Mouse (Mus musculus): Measurements from ENCODE around the gene Pxt1. TPM values are rescaled to one million over a fixed set of nuclear protein-coding genes. Genes with fewer than 3 reads are reported as not detected.
A peak's percentile ranks its signal among the peaks of the same experiment; 100 is the strongest.

Gene Pxt1
- total RNA-seq, 2 experiments from 2014 or later = not detected

DNA sequence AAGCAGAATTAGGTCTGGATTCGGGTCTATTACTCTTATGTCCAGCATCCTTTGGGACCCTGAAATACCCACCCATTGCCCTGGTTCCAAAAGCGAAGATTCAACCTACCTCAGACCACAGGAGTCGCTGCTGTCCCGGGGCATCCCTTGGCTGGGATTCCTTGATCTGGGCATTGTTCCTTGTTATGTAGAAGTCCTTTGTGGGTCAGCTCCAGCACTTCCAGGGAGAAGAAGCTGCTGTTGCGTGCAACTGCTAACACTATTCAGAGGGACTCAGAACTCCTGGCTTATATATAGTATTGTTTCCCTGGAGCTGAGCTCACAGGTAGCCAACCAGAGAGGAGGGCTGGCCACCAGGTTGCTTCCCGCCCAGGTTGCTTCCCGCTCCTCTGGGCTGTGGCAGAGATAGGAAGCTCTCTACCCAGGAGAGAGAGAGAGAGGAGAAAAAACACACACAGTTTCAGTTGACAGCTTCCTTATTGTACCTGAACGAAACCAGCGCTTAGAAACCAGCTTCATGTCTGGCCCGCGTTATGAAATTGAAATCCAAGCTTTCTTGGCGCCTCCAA lies 28.5 kb downstream of the Pxt1 start, which contains the start of gene 4930539E08Rik:
Gene 4930539E08Rik (minus strand): TSS at position 265 of the 569 bp plus-strand sequence.
- DNase-seq (ENCODE audit: low spot score in 2 of 2) = no peak

DNA sequence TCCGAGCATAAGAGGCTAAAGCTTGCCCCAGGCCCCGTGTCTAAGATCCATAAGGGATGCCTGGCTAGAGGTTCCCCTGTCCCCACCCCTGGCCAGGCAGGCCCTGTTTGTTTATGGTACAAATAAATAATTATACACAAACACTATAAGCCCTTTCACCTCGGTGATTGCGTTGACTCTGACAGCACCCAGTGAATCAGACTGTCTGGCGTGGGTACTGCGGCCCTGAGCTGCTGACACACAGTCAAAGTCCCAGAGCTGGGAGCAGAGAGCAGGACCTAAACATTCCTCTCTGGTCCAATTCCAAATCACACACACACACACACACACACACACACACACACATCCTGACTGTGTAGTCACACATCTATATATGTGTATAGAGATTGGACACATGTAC lies 29.7 kb downstream of the Pxt1 start:
- no peak for DNase-seq (ENCODE audit: low spot score in 2 of 2)

DNA sequence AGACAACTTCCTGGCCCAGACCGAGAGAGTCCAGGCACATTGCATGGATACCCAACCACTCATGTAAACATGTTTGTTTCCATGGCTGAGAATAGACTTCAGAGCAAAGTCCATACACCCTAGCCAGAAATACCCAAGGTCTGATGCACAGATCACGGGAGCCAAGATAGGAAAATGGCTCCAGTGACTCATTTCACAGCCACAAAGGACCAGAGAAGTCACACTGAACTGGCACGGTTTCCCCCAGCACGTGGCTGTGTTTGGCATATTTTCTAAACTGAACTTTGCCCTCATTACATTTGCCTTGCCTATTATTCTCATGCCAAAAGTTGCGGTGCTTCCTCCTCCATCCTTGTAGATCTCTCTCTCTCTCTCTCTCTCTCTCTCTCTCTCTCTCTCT lies 30.4 kb downstream of the Pxt1 start:
- no peak for DNase-seq (ENCODE audit: low spot score in 2 of 2)

DNA sequence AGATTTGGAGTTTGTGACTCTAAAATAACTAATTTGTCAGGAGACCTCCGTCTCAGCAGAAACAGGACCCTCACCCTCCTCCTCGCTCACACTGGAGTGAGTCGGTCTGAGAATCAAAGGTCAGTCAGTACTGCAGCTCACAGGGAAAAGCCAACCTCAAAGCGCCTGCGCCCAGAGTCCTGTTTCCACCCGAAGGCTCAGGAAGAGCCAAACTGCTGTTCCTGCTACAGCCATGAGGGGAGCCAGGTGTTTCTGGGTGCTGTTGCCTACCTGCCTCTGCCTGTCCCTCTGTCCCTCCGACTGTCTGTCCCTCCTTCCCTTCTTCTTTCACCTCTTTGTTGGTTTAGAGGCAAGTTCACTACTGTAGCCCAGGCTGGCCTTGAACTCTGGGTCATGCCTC lies 33.5 kb downstream of the Pxt1 start:
- no peak for DNase-seq (ENCODE audit: low spot score in 2 of 2)

DNA sequence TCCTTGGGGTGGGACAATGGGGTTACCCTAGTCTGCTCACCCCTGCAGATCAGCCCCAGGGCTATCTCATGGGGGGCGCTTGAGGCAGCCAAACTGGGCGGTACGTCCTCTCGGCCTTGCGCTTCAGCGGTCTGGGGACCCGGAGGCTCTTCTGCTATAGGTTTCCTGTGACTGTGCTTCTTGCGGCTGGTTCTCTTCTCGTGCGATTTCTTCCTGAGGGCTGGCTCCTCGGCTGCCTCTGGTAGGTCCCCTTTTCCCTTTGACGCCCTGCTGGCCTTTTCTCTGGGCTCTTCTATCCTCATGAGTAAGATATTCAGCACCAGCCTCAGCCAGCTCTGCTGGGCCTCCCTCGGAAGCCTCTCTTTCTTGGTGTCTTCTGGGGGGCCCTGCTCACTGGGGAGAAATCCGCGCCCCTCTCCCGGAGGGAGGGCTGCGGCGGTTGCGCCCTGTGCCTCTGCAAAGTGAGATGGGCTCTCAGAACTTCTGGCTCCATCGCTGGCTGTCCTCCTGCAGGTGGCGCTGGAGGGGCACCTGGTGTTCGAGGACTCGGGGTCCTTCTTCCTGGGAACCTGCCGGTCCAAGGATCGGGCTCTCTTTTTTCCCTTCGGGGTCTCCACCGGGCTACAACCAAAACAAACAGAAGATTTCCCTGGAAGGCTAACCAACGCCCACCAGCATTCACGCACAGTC lies 34.2 kb downstream of the Pxt1 start:
- DNase-seq (ENCODE audit: low spot score in 2 of 2) = peak; percentile 36 to 47

DNA sequence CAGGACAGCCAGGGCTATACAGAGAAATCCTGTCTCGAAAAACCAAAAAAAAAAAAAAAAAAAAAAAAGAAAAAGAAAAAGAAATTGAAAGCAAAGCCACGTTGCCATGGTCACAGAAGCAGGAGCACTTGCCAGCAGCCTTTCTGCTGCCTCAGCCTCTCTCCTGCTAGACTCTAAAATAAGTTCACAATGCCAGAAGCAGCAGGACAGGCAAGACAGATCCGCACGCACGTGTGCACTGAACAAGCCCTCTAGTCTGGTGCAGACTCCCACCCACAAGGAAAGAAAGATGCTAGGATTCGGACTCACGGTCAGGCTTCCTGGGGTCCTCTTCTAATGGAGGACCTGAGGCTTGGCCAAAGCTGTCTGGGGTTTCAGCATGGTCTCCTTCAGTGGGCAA lies 35.7 kb downstream of the Pxt1 start:
- DNase-seq (ENCODE audit: low spot score in 2 of 2) = peak; percentile 24 to 61

DNA sequence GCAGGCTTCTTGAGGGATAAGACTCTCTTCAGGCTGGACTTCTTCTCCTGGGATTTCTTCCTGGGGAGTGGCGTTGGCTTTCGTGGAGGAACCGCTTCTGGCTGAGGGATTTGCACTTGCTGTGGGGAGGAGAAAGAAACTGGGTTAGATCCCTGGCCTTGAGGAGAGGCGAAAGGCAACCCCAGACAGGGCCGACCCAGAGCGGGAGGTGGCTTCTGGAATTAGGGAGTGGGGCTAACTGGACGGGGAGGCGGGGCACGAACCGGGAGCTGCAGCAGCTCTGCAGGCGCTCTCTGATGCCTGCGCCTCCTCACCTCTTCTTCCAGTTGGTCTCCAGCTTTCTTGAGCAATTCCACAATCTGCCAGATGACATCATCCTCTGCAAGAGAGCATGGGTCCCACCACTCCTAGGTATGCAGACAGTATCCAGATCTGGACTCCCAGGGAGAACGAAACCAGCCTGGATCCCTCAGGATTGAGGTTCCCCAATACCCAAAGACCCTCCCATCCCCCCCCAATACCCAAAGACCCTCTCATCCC lies 38.2 kb downstream of the Pxt1 start:
- no peak for DNase-seq (ENCODE audit: low spot score in 2 of 2)

DNA sequence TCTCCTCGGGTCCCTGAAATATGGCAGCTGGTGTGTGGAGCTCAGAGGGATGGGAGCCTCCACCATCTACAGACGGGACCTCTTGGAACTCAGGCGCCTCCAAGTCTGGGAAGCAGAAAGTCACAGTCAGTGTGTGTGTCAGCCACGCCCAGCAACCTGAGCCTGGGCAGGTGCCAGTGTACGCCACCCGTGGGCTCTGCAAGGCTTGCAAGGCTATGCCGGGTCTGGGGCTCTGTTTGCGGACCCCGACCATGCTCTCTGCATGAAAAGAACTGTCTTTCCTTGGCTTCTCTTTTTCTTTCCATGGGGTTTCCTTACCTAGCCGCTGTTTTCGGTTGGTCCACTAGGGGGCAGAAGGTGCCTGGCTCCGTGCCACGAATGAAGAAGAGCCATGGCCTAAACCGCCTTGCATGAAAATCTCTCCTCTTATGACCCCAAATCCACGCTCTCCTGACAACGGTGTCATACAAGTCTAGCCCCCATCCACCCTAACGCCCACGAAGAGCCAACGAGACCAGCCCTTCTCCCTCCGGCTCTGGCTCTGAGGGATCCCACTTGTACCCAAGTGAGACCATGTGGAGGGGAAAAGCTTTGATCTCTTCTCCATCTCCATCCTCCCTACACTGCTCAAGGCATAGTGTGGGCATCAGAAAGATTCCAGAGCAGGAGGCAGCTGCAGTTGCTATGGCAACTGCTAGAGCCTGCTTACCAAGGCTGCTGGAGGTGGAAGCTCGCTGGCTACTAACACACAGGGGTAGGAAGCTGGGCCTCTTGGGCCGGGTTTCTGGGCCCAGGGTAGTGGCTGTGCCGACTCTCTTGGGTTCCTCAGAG lies 38.9 kb downstream of the Pxt1 start:
- peak; percentile 67 to 72 for DNase-seq (ENCODE audit: low spot score in 2 of 2)

DNA sequence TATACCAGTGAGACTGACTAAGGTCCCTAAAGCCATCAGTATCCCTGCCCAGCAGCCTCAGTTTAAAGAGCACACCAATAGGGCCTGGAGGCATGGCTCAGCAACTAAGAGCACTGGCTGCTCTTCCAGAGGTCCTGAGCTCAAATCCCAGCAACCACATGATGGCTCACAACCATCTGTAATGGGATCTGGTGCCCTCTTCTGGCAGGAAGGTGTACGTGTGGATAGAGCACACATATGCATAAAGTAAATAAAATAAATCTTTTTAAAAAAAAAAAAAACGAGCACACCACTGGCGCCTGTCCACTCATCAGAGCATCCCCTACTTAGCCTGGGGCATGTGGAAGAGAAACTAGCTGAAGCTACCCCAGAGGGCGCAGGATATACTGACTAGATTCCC lies 42.1 kb downstream of the Pxt1 start:
- no peak for DNase-seq (ENCODE audit: low spot score in 2 of 2)

DNA sequence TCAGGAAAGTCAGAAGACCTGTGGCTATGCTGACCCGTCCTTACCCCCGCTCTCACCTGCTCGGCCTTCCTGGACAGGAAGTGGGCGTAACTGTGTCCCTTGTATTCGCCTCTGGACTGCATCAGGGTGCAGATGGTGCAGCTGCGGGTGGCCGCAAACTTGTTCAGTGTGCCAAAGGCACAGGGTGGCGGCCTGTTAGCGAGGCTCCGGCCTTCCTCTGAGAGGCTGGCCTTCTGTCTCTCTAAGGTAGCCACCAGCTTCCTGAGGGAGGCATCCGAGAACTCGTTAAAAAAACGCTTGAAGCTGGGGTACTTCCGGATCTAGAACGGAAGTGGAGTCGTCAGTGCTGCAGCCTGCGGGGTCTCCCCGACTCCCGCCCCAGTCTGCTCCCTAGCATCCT lies 44.2 kb downstream of the Pxt1 start:
- no peak for DNase-seq (ENCODE audit: low spot score in 2 of 2)

DNA sequence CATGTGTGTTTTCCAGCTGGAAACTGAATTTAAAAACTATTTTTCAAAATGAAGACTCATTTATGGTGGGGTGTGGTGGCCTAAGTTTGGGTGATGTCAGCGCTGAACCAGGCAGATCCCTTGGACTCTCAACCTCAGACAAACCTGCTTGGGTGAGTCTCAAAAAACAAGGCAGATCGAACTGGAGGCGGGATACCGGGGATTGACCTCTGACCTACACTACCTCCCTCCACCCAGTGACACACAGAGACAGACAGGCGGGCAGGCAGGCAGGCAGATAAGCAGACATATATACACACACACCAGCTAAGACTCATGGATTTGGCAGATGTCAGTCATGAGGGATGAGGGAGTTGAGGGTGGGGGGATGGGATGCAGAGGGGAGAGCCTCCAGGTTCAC lies 45.4 kb downstream of the Pxt1 start:
- no peak for DNase-seq (ENCODE audit: low spot score in 2 of 2)

DNA sequence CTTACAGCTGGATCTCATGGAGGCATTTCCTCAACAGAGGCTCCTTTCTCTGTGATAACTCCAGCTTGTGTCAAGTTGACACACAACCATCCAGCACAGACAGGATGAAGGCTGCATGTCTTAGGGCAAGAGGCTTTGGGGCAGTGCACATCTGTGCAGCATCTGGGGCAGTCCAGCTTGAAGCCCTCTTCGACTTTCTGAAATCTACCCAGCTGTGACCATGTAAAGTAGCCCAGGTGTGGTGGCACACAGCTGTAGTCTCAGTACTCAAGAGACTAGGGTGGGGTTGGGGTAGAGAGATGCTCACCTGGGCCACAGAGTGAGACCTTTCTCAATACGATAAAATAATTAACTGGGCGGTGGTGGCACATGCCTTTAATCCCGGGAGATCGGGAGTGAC lies 45.8 kb downstream of the Pxt1 start:
- no peak for DNase-seq (ENCODE audit: low spot score in 2 of 2)

DNA sequence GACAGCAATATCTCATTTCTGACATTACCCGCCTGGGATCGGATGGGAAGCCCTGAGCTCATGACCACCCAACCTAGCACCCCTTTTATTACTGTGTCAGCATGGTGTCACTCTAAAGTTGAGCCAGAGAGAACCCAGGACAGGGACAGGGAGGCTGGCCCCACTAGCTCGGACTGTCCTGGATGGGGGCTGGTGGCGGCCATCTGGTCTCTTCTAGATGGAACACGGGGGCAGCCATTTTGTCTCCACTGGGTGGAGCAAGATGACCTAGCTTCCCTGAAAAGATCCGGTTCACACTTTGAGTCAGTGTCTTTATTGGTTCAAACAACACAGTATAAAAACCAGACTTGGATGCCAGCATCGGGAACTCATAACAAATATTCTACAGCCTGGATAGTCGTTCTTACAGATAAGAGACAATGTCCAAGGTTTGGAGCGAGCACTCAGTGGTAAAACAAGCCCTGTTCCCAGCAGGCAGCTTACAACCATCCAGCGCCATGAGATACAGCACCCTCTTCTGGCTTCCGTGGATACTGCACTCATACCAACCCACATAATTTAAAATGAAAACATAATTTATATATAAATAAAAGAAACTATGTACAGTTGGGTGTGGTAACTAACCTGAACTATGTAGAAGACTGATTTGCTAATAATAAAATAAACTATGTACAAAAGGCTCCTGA lies 47.4 kb downstream of the Pxt1 start:
- no peak for DNase-seq (ENCODE audit: low spot score in 2 of 2)

DNA sequence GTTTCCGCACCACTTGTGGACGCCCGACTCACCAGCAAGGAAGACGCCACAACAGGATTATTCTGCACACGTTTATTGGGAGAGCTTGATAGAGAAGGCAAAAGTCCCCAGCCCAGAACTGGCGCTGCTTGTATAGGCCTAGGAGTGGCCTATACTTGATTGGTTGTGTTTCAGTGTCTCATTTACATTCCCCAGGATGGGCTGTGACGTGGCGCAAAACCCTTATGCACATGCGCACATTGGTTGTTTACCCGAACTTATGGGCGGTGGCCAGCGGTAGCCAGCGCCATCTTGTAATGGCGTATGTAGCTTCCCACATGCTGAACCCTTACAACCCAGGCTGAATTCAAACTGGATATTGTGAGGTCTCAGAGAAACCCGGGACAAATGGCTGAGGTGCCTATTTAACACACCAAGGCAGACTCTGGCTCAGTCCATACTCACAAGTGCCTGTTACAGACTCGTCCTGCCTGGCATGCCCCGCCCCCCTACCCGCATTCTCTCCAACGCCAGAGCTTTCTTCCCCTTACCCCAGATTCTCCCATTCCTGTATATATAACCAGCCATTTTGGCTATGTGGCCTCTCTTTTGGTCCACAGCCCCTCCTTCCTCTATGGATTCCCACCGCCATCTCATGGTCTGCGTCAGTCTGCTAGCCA lies 48.3 kb downstream of the Pxt1 start:
- no peak for DNase-seq (ENCODE audit: low spot score in 2 of 2)

DNA sequence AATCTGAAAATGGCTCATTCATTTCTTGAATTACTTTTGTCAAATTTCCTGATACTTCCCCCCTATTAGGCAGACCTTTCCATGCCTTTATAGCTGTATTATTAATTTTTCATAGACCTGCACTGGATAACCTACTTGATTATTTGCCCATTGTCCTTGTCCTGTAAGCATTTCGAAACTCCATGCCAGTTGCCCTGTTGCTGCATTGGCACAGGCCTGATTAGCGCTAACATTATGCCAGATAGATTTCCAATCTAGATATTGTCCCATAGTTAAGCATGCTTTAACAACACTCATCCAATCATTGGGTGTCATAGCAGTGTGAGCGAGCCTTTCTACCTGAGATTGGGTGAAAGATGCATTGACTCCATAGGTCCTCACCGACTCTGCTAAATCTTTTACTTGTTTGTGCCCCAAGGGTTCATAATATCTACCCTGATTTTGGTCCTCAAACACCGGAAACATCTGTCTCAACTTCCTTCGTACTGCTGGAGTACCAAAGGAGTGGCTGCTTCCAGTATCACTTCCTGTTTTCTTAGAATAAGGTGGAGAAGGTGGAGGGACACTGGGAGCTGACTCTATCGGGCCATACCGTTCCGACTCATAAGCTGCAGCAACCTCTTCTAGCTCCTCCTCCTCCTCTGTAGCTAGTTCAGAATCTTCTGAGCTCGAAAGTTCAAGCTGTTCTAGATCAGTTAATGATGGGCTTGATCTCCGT lies 49.4 kb downstream of the Pxt1 start:
- no peak for DNase-seq (ENCODE audit: low spot score in 2 of 2)

DNA sequence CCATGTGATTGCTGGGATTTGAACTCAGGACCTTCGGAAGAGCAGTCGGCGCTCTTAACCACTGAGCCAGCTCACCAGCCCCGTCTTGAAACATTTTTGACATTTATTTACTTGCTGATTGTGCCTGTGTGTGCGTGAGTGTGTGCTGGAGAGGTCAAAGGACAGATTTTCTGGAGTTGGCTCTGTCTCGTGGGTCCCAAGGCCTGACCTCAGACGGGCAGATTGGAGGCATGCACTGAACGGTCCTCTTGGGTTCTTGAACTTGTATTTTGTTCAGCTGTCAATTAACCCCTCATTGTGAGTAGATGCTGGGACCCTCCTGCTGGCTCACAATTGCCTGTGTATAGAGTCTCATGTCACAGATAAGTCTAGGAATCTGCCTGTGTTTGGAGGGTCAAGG lies 57.4 kb downstream of the Pxt1 start:
- no peak for DNase-seq (ENCODE audit: low spot score in 2 of 2)

DNA sequence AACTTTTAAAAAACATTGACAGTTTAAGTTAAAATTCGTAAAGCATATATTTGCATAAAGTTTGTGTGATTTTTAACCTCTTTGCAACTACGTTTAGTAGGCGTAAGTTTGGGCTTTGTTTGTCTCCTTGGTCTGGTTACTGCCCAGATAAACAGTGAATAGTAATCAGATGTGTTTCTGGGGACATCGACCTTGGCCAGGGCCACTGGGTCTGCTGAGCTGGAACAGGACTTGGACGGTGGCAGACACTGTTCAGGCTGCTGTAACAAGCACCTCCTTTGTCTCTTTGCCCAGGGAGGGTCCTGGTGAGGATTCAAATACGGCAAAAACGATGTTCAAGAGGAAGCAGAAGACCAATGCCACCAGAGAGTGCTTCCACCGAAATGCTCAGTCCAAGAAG lies 58.4 kb downstream of the Pxt1 start:
- no peak for DNase-seq (ENCODE audit: low spot score in 2 of 2)

Data from left cerebral cortex, adult 18-20 months (tissue).